Mouse (Mus musculus) intestine, embryonic 14.5 days (tissue): ENCODE results near the gene Pkdcc. TPM values are rescaled to one million over a fixed set of nuclear protein-coding genes. Genes with fewer than 3 reads are reported as not detected.
A peak's percentile ranks its signal among the peaks of the same experiment; 100 is the strongest.

Experiments
- ATAC-seq: fragments of 200-750 bp; cut with Nextera tagmentation; replicated peaks from 2 replicates; pipeline ENCODE4 v1.8.0; 2017; ENCODE audit warnings: low read depth, moderate number of reproducible peaks, moderate TSS enrichment, moderate library complexity; ENCODE audit not compliant: low FRiP score, low TSS enrichment
- DNase-seq: peaks from one replicate; pipeline ENCODE4 v3.0.0-alpha.2; 2018; ENCODE audit warnings: low spot score
- H3K27ac ChIP-seq: fragments of 300-500 bp; sonication (generic); 2 replicates; pipeline ENCODE4 v1.5.1; 2014; ENCODE audit warnings: low read depth, mild to moderate bottlenecking, control low read depth
- H3K27me3 ChIP-seq: fragments of 300-500 bp; sonication (generic); replicated peaks from 2 replicates; pipeline ENCODE4 v1.6.1; 2014; ENCODE audit warnings: low read length, control low read depth; ENCODE audit not compliant: control insufficient read depth, insufficient read depth
- H3K36me3 ChIP-seq: fragments of 300-500 bp; sonication (generic); 2 replicates; pipeline ENCODE4 v1.6.1; 2014; ENCODE audit warnings: low read length, control low read depth; ENCODE audit not compliant: control insufficient read depth, insufficient read depth
- H3K4me1 ChIP-seq: fragments of 300-500 bp; sonication (generic); replicated peaks from 2 replicates; pipeline ENCODE4 v1.6.1; 2014; ENCODE audit warnings: low read length, control low read depth, mixed read lengths; ENCODE audit not compliant: control insufficient read depth, insufficient read depth
- H3K4me2 ChIP-seq: fragments of 300-500 bp; sonication (generic); 2 replicates; pipeline ENCODE4 v1.6.1; 2014; ENCODE audit warnings: low read length
- H3K4me3 ChIP-seq: fragments of 300-500 bp; sonication (generic); 2 replicates; pipeline ENCODE4 v1.5.1; 2014; ENCODE audit warnings: low read depth, low read length, control low read depth, mixed read lengths
- H3K9ac ChIP-seq: fragments of 300-500 bp; sonication (generic); 2 replicates; pipeline ENCODE4 v1.6.1; 2014; ENCODE audit warnings: mild to moderate bottlenecking, low read length
- H3K9me3 ChIP-seq: fragments of 300-500 bp; sonication (generic); 2 replicates; pipeline ENCODE4 v1.6.1; 2016; ENCODE audit warnings: low read length, control low read depth; ENCODE audit not compliant: control insufficient read depth
- WGBS: fragments of 180-500 bp; shearing (Covaris S2); extraction: QIAGEN DNeasy Blood & Tissue Kit; methylation state at CpG from one replicate; pipeline ENCODE4 v1.1.7; 2014; 5-methylcytosine and 5-hydroxymethylcytosine counted together
- polyA plus RNA-seq: library from polyadenylated mRNA; unstranded; fragments of >200 nt; fragmentation: Nextera tagmentation; extraction: Ambion mirVana; gene quantifications from 2 replicates; pipeline ENCODE4 v1.2.1, GENCODE M21; 2014

Pkdcc gene
- polyA plus RNA-seq, 1 experiment from 2014 or later: 44.2 TPM

GRCm38 (mm10) chr17:83203692-83204383 is 11.3 kb upstream of the Pkdcc start:
- no peaks in the 10 kb centered on the region for H3K9me3 ChIP-seq
- no peak overlapping the region for H3K9ac ChIP-seq
- DNase-seq (no peak), ATAC-seq (no peak)
- no peaks in the 10 kb centered on the region for H3K27me3 ChIP-seq
- H3K4me2 ChIP-seq: no peak overlapping the region
- no peaks in the 10 kb centered on the region for H3K36me3 ChIP-seq
- no peak overlapping the region for H3K27ac ChIP-seq
- 52% methylated on average over 8 of the region's 8 CpGs for WGBS
- H3K4me3 ChIP-seq: no peak overlapping the region
- peaks cover 15% of the 10 kb centered on the region for H3K4me1 ChIP-seq

- Histone ChIP-seq H3K4me2 (no peak overlapping the region), H3K9me3 (no peaks in the 10 kb centered on the region), H3K36me3 (no peaks in the 10 kb centered on the region), H3K4me1 (no peaks in the 10 kb centered on the region; the same call in 1 of the 2 replicates), H3K4me3 (no peak overlapping the region), H3K27ac (no peak overlapping the region), H3K9ac (no peak overlapping the region), H3K27me3 (0 out of 2 replicates have a peak, but pooled peaks cover 2% of the 10 kb centered on the region)
- DNase-seq: no peak
- ATAC-seq: no peak
- WGBS: 80% methylated on average over 3 of the region's 3 CpGs
Measured at GRCm38 (mm10) chr17:83207296-83207695, 7.8 kb upstream of the Pkdcc start.

- Histone ChIP-seq H3K36me3 (no peaks in the 10 kb centered on the region), H3K4me2 (no peak overlapping the region), H3K27me3 (0 out of 2 replicates have a peak, but pooled peaks cover 2% of the 10 kb centered on the region), H3K4me3 (no peak overlapping the region), H3K9ac (no peak overlapping the region), H3K4me1 (peaks cover 9% of the 10 kb centered on the region), H3K27ac (no peak overlapping the region), H3K9me3 (no peaks in the 10 kb centered on the region)
- no peak for DNase-seq
- WGBS: 57% methylated on average over 2 of the region's 2 CpGs
- ATAC-seq: no peak
Measured at GRCm38 (mm10) chr17:83208455-83208854, 6.6 kb upstream of the Pkdcc start.

- Histone ChIP-seq H3K4me1 (peaks cover 19% of the 10 kb centered on the region; the same call in 1 of the 2 replicates), H3K4me3 (no peak overlapping the region), H3K4me2 (no peak overlapping the region), H3K9ac (no peak overlapping the region), H3K27ac (no peak overlapping the region), H3K36me3 (no peaks in the 10 kb centered on the region), H3K9me3 (no peaks in the 10 kb centered on the region), H3K27me3 (0 out of 2 replicates have a peak, but pooled peaks cover 2% of the 10 kb centered on the region)
- ATAC-seq (no peak), DNase-seq (no peak)
- 64% methylated on average over 5 of the region's 5 CpGs for WGBS
Measured at GRCm38 (mm10) chr17:83210531-83210930, 4.6 kb upstream of the Pkdcc start.

GRCm38 (mm10) chr17:83211196-83211595 is 3.9 kb upstream of the Pkdcc start:
- peaks cover 19% of the 10 kb centered on the region; the same call in 1 of the 2 replicates for H3K4me1 ChIP-seq
- H3K9me3 ChIP-seq: no peaks in the 10 kb centered on the region
- WGBS: 93% methylated on average over 10 of the region's 10 CpGs
- no peak overlapping the region for H3K4me2 ChIP-seq
- 0 out of 2 replicates have a peak, but pooled peaks cover 2% of the 10 kb centered on the region for H3K27me3 ChIP-seq
- no peak overlapping the region for H3K9ac ChIP-seq
- H3K36me3 ChIP-seq: no peaks in the 10 kb centered on the region
- DNase-seq (no peak), ATAC-seq (no peak)
- H3K27ac ChIP-seq: no peak overlapping the region
- no peak overlapping the region for H3K4me3 ChIP-seq

- Histone ChIP-seq H3K27me3 (0 out of 2 replicates have a peak, but pooled peaks cover 2% of the 10 kb centered on the region), H3K4me1 (peaks cover 24% of the 10 kb centered on the region; the same call in 1 of the 2 replicates), H3K9ac (no peak overlapping the region), H3K4me3 (no peak overlapping the region), H3K9me3 (no peaks in the 10 kb centered on the region), H3K4me2 (no peak overlapping the region), H3K27ac (no peak overlapping the region), H3K36me3 (no peaks in the 10 kb centered on the region)
- ATAC-seq: no peak
- WGBS: 84% methylated on average over 2 of the region's 2 CpGs
- DNase-seq: no peak
Measured at GRCm38 (mm10) chr17:83212422-83212821, 2.7 kb upstream of the Pkdcc start.

- H3K4me1 ChIP-seq: peaks cover 32% of the 10 kb centered on the region
- H3K9ac ChIP-seq: no peak overlapping the region
- DNase-seq: no peak
Measured at GRCm38 (mm10) chr17:83213228-83213915, 1.7 kb upstream of the Pkdcc start.

GRCm38 (mm10) chr17:83214161-83214592 is 915 bp upstream of the Pkdcc start:
- H3K4me3 ChIP-seq: peak overlapping the region; percentile 89
- peak overlapping the region; percentile 84 for H3K27ac ChIP-seq
- no peaks in the 10 kb centered on the region for H3K27me3 ChIP-seq
- H3K36me3 ChIP-seq: no peaks in the 10 kb centered on the region
- DNase-seq (peak; percentile 82), ATAC-seq (peak; percentile 15; the same call in 1 of the 2 replicates)
- H3K9me3 ChIP-seq: no peaks in the 10 kb centered on the region
- peaks cover 40% of the 10 kb centered on the region for H3K4me1 ChIP-seq
- peak overlapping the region; percentile 98 for H3K9ac ChIP-seq
- 1% methylated on average over 16 of the region's 16 CpGs for WGBS
- H3K4me2 ChIP-seq: peak overlapping the region; percentile 89

More at GRCm38 (mm10) chr17:83213228-83213915, 1.7 kb upstream of the Pkdcc start:
- Histone ChIP-seq H3K27me3 (0 out of 2 replicates have a peak, but pooled peaks cover 2% of the 10 kb centered on the region), H3K36me3 (no peaks in the 10 kb centered on the region), H3K4me3 (peak overlapping the region; percentile 89; the same call in 1 of the 2 replicates), H3K27ac (peak overlapping the region; percentile 84; the same call in 1 of the 2 replicates), H3K4me2 (peak overlapping the region; percentile 89), H3K9me3 (no peaks in the 10 kb centered on the region)
- WGBS: 62% methylated on average over 9 of the region's 9 CpGs
- no peak for ATAC-seq
